Mouse (Mus musculus): Measurements from ENCODE around the gene Nrg3. TPM values are rescaled to one million over a fixed set of nuclear protein-coding genes. Genes with fewer than 3 reads are reported as not detected.
"Not testable (repeated sequence)": the region's sequence is repeated elsewhere in the genome, so short reads cannot be mapped to it uniquely, and the experiment has no call there.

Nrg3 gene
- polyA plus RNA-seq, 1 experiment from 2014 or later, result 0.03 TPM

DNA sequence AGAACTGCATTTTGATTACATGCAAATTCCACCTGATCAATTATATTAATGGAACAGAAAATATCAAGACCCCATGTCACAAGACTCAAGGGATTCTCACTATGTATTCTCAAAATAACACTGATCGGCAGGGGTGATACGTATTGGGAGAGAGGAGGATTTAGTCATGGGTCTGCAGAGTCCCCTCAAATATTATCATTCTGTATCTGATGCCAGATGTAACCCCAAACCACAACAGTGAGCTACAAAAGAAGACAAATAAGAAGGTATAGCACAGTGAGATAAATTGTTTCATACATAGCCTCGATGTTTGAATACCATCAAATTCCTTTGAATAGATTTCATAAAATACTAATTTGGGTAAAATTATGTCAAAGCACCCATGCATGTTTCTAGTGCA is 842.8 kb downstream of the Nrg3 start:
- DNase-seq (ENCODE audit: low spot score), result no peak

DNA sequence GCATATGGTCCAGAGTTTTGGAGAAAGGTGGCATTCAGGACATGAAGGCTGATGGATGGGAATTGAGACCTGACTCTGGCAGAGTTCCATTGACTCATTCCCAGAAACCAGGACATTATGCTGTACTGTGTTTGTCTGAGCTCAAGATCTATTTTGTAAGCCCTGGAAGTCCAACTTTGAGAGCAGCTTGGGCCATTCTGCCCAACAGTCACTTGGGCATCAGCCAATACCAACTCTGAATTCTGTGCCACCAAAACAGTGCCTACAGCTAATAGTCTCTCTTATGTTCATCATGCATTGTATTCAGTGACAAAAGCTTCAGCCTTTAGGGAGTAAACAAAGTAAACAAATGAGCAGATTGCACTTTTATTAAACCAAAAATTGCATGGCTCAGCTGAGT is 843.2 kb downstream of the Nrg3 start:
- DNase-seq (ENCODE audit: low spot score), result no peak

DNA sequence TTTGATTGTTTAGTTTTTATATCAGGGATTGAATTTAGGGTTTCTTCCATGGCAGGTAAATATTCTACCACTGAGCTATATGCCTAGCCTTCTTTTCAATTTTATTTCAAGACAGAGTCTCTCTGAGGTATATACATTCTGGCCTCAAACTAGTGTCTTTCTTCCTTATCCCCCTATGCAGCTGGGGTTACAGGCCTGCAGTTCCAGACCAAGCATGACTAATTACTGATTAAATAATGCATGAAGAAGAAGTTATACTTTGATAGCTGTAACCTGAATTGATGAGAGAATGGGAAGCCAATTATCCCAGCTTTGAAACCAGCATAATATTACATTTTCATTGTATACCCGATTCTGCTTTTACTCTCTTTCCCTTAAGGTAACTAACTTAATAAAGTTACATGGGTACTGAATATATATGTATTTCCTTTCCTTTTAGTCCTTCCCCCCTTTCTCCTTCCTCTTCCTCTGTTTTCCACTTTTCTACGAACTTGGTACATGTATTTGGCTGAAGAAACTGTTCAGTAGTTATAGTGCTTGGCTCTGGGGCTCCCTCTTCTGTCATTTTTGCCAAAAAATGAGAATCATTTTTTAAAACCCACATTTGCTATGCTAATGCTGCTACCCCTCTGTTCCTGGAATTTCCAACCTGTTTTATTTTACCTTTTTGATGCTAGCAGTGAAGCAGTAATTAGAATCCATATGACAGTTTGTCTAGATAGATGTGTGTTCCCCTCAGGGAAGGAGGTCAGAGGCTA is 843.8 kb downstream of the Nrg3 start:
- no peak for DNase-seq (ENCODE audit: low spot score)

DNA sequence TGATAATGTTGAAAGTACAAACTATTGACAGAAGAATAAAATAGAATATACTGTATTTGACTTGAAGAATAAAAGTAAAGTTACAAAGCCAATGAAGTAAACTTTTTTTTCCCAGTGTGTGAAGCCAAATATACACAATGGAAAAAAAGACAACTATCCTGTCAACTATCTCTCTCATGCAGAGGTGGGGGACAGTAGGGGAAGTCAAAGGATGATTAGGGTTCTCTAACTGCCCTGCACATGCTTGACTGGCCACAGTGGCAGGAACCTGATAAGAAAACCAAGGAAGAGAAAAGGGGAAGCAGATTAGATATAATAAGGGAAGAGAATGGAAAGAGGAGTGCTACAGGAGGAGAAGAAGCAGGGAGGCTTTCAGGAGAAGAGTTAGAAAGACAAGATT is 855.9 kb downstream of the Nrg3 start:
- DNase-seq (ENCODE audit: low spot score), result no peak

DNA sequence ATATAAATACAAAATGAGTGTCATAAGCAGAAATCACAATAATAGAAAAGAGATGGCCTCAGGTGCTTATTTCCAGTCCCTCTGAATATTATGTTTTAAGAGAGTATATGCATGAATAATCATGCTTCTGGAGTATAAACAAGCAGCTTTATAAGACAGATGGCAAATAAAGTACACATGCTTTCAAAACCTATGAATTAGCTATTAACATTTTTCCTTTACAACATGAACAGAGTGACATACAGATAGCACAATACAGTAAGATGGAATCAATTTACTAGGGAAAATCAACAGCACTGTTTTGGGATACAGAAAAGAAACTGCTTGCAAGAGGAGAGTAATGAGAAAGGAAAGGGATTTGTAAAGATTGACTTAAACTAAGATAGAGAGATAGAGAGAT is 875.2 kb downstream of the Nrg3 start:
- no peak for DNase-seq (ENCODE audit: low spot score)

DNA sequence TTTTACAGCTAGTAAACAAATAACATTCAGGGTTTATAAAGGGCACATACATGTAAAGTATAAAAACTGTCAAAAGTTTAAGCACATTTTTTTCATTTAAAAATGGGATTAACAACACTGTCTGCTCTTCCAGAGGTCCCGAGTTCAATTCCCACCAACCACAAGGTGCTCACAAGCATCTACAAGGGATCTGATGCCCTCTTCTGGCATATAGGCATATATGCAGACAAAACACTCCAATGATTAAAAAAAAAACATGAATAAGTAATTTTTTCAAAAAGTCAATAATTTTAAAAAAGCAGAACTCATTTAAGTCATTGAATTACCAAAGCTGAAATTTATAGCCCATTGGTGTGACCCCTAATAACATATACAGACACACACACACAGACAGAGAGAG is 878.6 kb downstream of the Nrg3 start:
- no peak for DNase-seq (ENCODE audit: low spot score)

DNA sequence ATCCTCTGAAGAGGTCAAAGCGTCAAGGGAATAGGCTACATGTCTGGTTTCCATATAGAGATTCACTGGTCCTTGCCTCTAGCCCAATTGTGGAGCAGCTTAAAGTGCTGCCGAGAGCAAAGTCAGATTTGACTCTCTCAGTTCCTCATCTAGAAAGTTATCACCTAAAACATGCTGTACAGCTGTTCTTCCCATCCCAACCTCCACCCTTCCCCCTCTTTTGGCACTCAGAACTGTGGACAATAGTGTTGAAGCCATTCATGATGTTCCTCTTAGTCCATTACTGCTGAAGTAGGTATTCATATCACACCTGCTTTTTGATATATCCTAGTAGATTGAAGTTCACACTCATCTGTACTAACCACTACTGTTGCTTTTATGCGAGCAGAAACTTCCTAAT is 896.1 kb downstream of the Nrg3 start:
- no peak for DNase-seq (ENCODE audit: low spot score)

DNA sequence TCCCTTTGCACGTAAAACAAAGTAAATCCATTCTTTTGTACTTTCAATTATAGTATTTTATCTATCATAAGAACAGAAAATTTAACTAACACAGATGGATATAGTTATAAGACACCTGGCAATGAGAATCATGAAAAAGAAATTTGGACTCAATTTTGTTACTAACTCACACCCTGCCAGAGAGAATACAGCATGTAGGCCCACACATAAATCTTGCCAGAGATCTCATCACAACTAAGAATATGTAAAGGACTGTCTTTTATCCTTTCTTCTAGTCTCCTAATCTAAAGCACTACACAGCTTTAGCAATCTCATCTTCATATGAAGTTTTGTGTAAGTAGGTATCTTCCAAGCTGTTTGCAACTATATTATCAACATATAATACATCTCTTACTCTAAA is 904.7 kb downstream of the Nrg3 start:
- DNase-seq (ENCODE audit: low spot score), result no peak

DNA sequence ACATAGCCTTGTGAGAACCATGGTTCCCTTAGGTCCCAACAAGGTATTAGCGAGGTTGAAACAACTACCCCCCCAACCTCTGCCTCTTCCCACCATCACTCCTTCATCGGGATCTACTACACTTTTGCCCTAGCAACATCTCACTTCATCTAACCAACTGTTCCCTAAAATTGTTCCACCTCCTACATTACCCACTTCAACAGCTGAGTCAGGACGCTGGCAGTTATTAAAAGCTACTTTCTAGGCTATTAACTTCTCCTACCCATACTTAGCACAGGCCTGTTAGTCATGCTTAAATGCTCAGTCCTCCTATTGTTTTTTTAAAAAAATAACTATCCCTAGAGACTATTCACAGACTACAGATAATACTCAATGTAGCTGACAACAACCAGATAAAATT is 906.7 kb downstream of the Nrg3 start:
- DNase-seq (ENCODE audit: low spot score), result no peak

DNA sequence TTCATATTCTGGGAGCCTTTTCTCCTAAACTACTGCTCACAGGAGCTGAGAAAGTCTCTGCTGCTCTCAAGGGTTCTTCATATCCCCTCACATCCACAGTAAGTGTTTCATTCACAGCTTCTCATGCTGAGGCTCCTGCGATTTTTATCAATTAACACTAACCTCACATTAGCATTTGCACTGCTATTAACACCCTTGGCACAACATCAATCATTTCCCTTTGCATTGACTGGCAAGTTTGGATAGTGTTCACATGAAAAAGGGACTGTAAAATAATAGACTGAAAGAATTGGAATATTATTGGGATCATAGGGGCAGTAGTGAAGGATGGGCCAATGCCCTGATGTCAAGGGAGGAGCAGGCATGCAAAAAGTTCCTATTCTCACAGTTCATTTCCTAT is 918.3 kb downstream of the Nrg3 start:
- no peak for DNase-seq (ENCODE audit: low spot score)

DNA sequence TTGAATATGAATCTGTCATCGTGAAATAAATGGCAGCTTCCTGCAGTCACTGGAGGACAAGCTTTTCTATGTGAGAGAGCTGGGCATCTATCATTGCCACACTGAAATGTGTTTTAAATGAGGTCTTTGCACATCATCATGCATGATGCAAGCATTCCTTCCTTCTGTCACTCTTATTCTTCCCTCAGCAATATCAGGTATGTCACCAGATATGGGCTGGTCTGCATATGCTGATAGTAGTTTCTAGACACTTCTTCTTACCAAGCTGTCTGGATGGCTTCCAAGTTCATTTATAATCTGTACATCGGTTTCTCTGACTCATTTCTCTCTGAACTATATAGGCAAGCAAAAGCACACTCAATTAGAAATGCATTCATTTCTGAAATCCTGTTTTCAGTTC is 925.6 kb downstream of the Nrg3 start:
- no peak for DNase-seq (ENCODE audit: low spot score)

DNA sequence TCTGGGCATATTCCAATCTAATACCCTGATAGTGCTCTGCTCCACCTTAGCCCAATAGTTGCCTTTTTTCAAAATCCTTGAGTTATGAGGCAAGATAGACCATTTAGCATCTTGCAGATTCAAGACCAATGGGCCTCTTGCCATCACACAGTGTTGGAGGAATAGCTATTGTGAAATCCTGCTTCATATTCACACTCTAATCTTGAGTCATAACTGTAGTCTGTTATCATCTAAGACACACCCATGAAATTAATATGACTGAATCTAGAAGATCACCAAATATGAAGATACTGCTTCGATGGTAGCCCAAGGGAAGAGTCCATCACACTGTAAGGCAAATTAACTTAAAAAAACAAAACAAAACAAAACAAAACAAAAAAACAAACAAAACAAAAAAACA is 937.7 kb downstream of the Nrg3 start:
- no peak for DNase-seq (ENCODE audit: low spot score)

DNA sequence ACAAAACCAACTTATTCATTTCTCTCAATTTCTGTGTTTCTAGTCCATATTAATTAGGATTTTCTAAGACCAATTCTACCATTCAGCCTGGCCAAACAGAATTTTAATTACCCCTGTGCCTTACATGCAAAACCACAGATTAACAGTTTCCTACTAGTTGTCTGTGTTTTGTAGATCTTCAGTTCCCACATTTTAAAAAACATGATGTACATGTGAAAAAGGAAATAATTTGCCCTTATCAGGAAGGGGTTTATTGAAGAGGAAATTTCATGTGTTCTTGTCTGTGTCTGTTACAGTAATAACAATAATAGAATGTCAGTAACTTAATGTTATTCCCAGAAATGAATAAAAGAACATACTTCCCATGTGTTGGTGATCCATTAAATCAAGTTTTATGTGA is 939.4 kb downstream of the Nrg3 start:
- DNase-seq (ENCODE audit: low spot score), result no peak

DNA sequence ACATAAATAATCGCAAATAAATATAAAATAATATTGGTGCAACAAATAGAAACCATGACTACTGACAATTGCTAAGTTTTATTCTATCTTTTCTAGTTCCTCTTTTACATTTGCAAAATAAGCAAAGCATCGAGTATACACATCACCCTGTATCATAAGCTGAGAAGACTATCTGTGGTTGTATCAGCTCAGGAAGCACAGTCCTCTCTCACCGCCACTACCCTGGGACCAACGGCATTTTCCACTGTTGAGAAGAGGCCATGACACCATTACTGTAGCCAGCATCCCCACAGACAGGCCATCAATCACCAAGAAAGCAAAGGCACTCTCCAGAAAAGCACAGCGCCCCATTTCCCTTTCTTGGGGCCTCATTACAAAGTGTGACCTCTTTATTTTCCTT is 956.7 kb downstream of the Nrg3 start:
- no peak for DNase-seq (ENCODE audit: low spot score)

DNA sequence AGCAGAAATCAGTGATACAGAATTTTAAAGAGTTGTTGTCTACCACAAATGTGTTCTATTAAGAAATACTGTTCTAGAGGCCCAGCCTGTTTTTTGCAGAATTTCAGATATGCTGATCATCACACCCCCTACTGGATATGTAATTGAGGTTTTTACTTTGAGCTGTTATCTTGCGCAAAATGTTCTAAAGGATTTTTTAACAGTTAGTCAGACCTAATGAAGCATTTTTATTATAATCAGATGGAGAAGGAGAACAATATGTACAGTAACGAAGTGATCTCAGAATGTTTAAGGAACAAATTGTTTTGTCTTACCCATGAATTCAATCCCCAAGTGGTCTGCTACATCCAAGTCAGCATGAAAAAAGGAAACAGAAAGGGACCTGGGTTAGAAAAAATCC is 963.9 kb downstream of the Nrg3 start:
- no peak for DNase-seq (ENCODE audit: low spot score)

DNA sequence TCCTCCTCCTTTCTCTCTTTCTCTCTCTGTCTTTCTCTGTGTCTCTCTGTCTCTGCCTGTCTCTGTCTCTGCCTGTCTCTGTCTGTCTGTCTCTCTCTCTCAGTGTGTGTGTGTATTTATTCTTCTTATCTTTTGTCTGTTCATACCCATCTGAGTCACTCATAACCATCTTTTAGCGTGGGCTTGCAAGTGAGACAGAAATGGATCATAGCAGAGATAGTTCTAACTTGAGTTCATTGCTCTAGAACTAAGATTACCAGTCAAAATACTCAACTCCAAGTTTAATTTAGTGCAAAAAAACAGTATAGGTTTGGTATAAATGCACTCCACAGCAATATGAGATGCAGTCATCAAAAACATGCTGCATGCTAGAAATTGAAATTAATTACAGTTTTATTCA is 977.9 kb downstream of the Nrg3 start:
- no peak for DNase-seq (ENCODE audit: low spot score)

DNA sequence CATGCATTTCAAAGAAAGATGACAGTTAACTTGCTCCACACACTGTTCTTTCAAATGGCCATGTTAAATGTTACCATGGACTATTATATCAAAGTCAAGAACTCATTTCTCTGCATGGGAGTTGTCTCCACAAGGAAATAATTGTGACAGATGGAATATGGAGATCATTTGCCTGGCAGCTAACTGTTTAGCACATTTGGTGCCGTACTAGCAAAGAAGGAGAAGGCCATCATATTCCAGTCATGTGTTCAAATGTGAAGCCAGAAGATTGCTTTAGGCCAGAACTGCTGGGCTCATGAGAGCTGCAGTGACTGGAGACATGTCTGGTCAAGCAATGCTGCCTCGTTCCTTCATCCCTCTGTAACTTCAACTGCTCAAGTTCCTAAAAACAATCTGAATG is 1025.8 kb downstream of the Nrg3 start:
- no peak for DNase-seq (ENCODE audit: low spot score)

DNA sequence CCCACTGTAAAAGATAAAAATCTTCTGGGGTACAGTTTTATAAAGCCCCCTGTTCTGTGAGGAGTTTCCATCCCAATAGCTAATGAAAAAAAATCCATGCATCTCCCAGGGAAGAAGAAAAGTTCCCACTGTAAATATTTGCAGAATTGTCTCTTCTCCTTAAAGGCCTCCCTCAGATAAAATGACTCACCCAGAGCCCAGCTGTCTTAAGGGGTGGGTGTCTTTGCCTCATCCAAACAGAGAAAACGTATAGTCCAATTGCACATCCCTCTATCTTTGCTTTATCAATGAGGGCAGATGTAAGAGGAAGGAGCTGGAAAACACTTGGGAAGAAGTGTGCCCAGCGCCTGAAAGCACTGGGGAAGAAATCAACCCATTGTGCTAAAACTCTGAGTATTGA is 1028.1 kb downstream of the Nrg3 start:
- no peak for DNase-seq (ENCODE audit: low spot score)

DNA sequence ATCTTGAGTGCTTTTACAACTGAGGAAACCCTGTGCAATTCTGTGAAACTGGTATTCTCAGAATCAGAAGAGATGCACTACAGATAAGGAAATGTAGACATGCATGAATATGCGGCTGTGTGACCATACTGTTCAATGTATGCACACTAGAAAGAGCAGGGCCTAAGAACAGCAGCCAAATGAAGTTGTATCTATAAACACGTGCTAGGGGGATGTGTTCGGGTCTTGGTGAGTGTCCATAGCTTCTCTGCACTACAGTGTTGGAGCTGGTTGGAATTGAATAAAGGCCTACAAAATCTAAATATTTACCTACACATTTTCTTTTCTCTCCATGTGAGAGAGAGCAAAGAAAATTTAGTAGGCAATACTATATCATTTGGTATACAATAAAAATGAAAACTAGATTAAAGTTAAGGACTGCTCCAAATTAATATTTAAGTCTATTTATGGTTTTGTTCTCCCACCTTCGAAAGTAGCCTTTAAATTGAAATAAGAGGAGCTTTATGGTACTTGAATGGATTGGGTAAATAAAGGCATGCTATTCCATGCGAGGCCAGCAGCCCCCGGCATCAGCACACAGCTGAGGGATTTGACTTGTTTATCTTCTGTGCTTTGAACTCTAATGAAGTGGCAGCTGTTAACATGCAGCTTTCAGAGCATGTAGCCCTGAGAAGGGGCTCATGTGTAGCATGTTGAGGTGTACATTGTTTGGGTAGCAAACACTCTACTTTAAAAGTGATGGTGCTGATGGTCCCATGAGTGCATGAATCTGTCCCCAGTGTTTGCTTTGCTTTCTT is 1038.9 kb downstream of the Nrg3 start:
- no peak for DNase-seq (ENCODE audit: low spot score)

DNA sequence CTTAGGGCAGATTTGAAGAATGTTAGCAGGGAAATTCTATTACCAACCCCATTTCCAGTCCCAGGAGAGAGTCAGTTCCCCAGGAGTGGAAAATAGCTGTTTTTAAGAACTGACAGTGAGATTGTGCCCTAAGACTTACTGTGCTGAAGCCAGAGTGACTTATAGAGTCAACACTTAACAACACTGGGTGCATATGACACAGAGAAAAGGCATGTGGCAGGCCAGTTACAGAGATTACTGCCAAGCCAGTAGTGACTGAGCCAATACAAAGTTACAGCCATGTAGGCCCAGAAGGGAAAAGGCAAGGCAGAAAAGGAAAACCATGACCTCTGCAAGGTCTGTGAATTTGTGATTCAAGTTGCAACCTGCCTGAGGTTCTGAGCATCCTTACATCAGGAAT is 1098.2 kb downstream of the Nrg3 start:
- DNase-seq (ENCODE audit: low spot score), result no peak

DNA sequence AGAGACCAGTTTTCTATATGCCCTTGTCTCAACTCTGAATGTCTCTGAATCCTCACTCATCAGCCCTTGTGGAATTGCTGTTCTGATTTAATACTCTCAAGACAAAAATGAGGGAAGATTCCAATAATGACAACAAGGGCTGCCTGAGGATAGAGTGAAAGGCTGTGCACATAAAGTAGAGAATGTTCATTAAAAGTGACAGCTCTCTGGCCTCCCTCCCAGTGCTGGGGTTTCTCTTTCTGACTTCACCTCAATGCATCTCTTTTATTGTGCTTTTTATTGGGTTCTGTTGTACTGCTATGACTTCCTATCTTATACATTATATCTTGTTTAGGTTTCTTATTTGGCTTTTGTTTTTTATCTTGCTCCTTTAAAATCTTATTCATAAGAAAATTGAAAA is 1131.9 kb downstream of the Nrg3 start:
- DNase-seq (ENCODE audit: low spot score), result no peak

DNA sequence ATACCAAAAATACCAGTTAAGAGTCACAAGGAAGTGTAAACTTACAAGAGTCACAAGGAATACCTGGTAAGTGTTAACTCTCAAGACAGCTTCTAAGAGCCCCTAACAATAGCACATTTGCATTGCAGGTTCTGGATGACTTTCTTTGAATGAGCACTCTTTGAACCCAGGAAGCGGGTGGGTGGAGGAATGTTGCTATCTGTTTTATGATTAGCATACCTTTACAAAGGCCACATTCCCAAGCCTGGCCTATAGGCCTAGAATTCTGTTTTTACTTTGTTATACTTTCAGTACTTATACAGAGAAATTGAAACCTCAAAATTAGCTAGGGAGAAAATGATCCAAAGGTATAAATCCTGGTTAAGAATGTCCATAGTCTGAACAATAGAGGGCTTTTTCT is 1150.0 kb downstream of the Nrg3 start:
- not testable (repeated sequence) for DNase-seq (ENCODE audit: low spot score)
